Mouse (Mus musculus) intestine, embryonic 14.5 days (tissue): ENCODE results near the gene Polr1d. TPM values are rescaled to one million over a fixed set of nuclear protein-coding genes. Genes with fewer than 3 reads are reported as not detected.

Experiments
- ATAC-seq: fragments of 200-750 bp; cut with Nextera tagmentation; replicated peaks from 2 replicates; pipeline ENCODE4 v1.8.0; 2017; ENCODE audit warnings: low read depth, moderate number of reproducible peaks, moderate TSS enrichment, moderate library complexity; ENCODE audit not compliant: low FRiP score, low TSS enrichment
- DNase-seq: peaks from one replicate; pipeline ENCODE4 v3.0.0-alpha.2; 2018; ENCODE audit warnings: low spot score
- H3K27ac ChIP-seq: fragments of 300-500 bp; sonication (generic); 2 replicates; pipeline ENCODE4 v1.5.1; 2014; ENCODE audit warnings: low read depth, mild to moderate bottlenecking, control low read depth
- H3K27me3 ChIP-seq: fragments of 300-500 bp; sonication (generic); replicated peaks from 2 replicates; pipeline ENCODE4 v1.6.1; 2014; ENCODE audit warnings: low read length, control low read depth; ENCODE audit not compliant: control insufficient read depth, insufficient read depth
- H3K36me3 ChIP-seq: fragments of 300-500 bp; sonication (generic); 2 replicates; pipeline ENCODE4 v1.6.1; 2014; ENCODE audit warnings: low read length, control low read depth; ENCODE audit not compliant: control insufficient read depth, insufficient read depth
- H3K4me1 ChIP-seq: fragments of 300-500 bp; sonication (generic); replicated peaks from 2 replicates; pipeline ENCODE4 v1.6.1; 2014; ENCODE audit warnings: low read length, control low read depth, mixed read lengths; ENCODE audit not compliant: control insufficient read depth, insufficient read depth
- H3K4me2 ChIP-seq: fragments of 300-500 bp; sonication (generic); 2 replicates; pipeline ENCODE4 v1.6.1; 2014; ENCODE audit warnings: low read length
- H3K4me3 ChIP-seq: fragments of 300-500 bp; sonication (generic); 2 replicates; pipeline ENCODE4 v1.5.1; 2014; ENCODE audit warnings: low read depth, low read length, control low read depth, mixed read lengths
- H3K9ac ChIP-seq: fragments of 300-500 bp; sonication (generic); 2 replicates; pipeline ENCODE4 v1.6.1; 2014; ENCODE audit warnings: mild to moderate bottlenecking, low read length
- H3K9me3 ChIP-seq: fragments of 300-500 bp; sonication (generic); 2 replicates; pipeline ENCODE4 v1.6.1; 2016; ENCODE audit warnings: low read length, control low read depth; ENCODE audit not compliant: control insufficient read depth
- WGBS: fragments of 180-500 bp; shearing (Covaris S2); extraction: QIAGEN DNeasy Blood & Tissue Kit; methylation state at CpG from one replicate; pipeline ENCODE4 v1.1.7; 2014; 5-methylcytosine and 5-hydroxymethylcytosine counted together
- polyA plus RNA-seq: library from polyadenylated mRNA; unstranded; fragments of >200 nt; fragmentation: Nextera tagmentation; extraction: Ambion mirVana; gene quantifications from 2 replicates; pipeline ENCODE4 v1.2.1, GENCODE M21; 2014

Polr1d gene
- polyA plus RNA-seq, 1 experiment from 2014 or later, result 163 TPM

- Histone ChIP-seq H3K4me3 (no peak overlapping the region), H3K9me3 (no peaks in the 10 kb centered on the region), H3K4me2 (no peak overlapping the region), H3K27me3 (no peaks in the 10 kb centered on the region), H3K9ac (no peak overlapping the region), H3K36me3 (peaks cover 24% of the 10 kb centered on the region), H3K4me1 (0 out of 2 replicates have a peak, but pooled peaks cover 8% of the 10 kb centered on the region), H3K27ac (no peak overlapping the region)
- DNase-seq (no peak), ATAC-seq (no peak)
- WGBS, result 82% methylated on average over 40 of the region's 40 CpGs
These were observed 34.6 kb upstream of the Polr1d start for GRCm38 (mm10) chr5:147041965-147042937.

GRCm38 (mm10) chr5:147043240-147043844 lies 33.5 kb upstream of the Polr1d start:
- WGBS, result 51% methylated on average over 15 of the region's 15 CpGs
- no peak for DNase-seq
- H3K36me3 ChIP-seq, result peaks cover 24% of the 10 kb centered on the region
- 0 out of 2 replicates have a peak, but pooled peaks cover 8% of the 10 kb centered on the region for H3K4me1 ChIP-seq
- ATAC-seq, result no peak
- no peaks in the 10 kb centered on the region for H3K9me3 ChIP-seq
- no peak overlapping the region for H3K4me2 ChIP-seq
- H3K9ac ChIP-seq, result no peak overlapping the region
- no peaks in the 10 kb centered on the region for H3K27me3 ChIP-seq
- H3K4me3 ChIP-seq, result no peak overlapping the region
- no peak overlapping the region for H3K27ac ChIP-seq

- WGBS, result 74% methylated on average over 10 of the region's 11 CpGs
- Histone ChIP-seq H3K9ac (no peak overlapping the region), H3K4me1 (peaks cover 20% of the 10 kb centered on the region), H3K36me3 (peaks cover 17% of the 10 kb centered on the region), H3K27me3 (no peaks in the 10 kb centered on the region), H3K4me2 (no peak overlapping the region), H3K27ac (no peak overlapping the region), H3K4me3 (no peak overlapping the region), H3K9me3 (no peaks in the 10 kb centered on the region)
- DNase-seq (no peak), ATAC-seq (no peak)
These were observed 31.5 kb upstream of the Polr1d start for GRCm38 (mm10) chr5:147045311-147045710.

GRCm38 (mm10) chr5:147045929-147046328 lies 30.9 kb upstream of the Polr1d start:
- Histone ChIP-seq H3K27me3 (no peaks in the 10 kb centered on the region), H3K36me3 (peaks cover 12% of the 10 kb centered on the region), H3K4me1 (peaks cover 25% of the 10 kb centered on the region), H3K9ac (no peak overlapping the region), H3K27ac (no peak overlapping the region), H3K4me2 (no peak overlapping the region), H3K9me3 (no peaks in the 10 kb centered on the region), H3K4me3 (no peak overlapping the region)
- ATAC-seq (no peak), DNase-seq (no peak)
- WGBS, result 70% methylated on average over 11 of the region's 11 CpGs

- 61% methylated on average over 19 of the region's 19 CpGs for WGBS
- DNase-seq, result no peak
- H3K9ac ChIP-seq, result no peak overlapping the region
These were observed 27.2 kb upstream of the Polr1d start for GRCm38 (mm10) chr5:147049544-147050209.

GRCm38 (mm10) chr5:147050816-147051499 lies 25.9 kb upstream of the Polr1d start:
- 67% methylated on average over 13 of the region's 13 CpGs for WGBS
- Histone ChIP-seq H3K9me3 (no peaks in the 10 kb centered on the region), H3K27me3 (no peaks in the 10 kb centered on the region), H3K4me1 (peaks cover 27% of the 10 kb centered on the region), H3K4me2 (no peak overlapping the region; the same call in 1 of the 2 replicates), H3K27ac (no peak overlapping the region), H3K9ac (no peak overlapping the region), H3K4me3 (no peak overlapping the region), H3K36me3 (no peaks in the 10 kb centered on the region)
- DNase-seq (no peak), ATAC-seq (no peak)

More at GRCm38 (mm10) chr5:147049544-147050209, 27.2 kb upstream of the Polr1d start:
- Histone ChIP-seq H3K4me1 (peaks cover 27% of the 10 kb centered on the region), H3K9me3 (no peaks in the 10 kb centered on the region), H3K27me3 (no peaks in the 10 kb centered on the region), H3K27ac (no peak overlapping the region), H3K4me2 (no peak overlapping the region), H3K36me3 (no peaks in the 10 kb centered on the region), H3K4me3 (no peak overlapping the region)
- ATAC-seq, result no peak

GRCm38 (mm10) chr5:147051500-147052308 lies 25.1 kb upstream of the Polr1d start:
- H3K9me3 ChIP-seq, result no peaks in the 10 kb centered on the region
- peaks cover 30% of the 10 kb centered on the region for H3K4me1 ChIP-seq
- H3K4me2 ChIP-seq, result no peak overlapping the region
- WGBS, result 63% methylated on average over 29 of the region's 29 CpGs
- H3K36me3 ChIP-seq, result no peaks in the 10 kb centered on the region
- H3K9ac ChIP-seq, result no peak overlapping the region
- no peak overlapping the region for H3K27ac ChIP-seq
- ATAC-seq (no peak), DNase-seq (no peak)
- no peaks in the 10 kb centered on the region for H3K27me3 ChIP-seq
- no peak overlapping the region for H3K4me3 ChIP-seq

- Histone ChIP-seq H3K27me3 (no peaks in the 10 kb centered on the region), H3K4me2 (no peak overlapping the region), H3K9me3 (no peaks in the 10 kb centered on the region), H3K4me1 (peaks cover 33% of the 10 kb centered on the region), H3K4me3 (no peak overlapping the region), H3K36me3 (no peaks in the 10 kb centered on the region), H3K9ac (no peak overlapping the region), H3K27ac (no peak overlapping the region)
- DNase-seq (no peak), ATAC-seq (no peak)
- WGBS, result 73% methylated on average over 4 of the region's 4 CpGs
These were observed 24.6 kb upstream of the Polr1d start for GRCm38 (mm10) chr5:147052309-147052558.
